Mouse (Mus musculus) ZHBTc4 (cell line): Measurements from ENCODE around the gene Ccdc154.
A peak's percentile ranks its signal among the peaks of the same experiment; 100 is the strongest.
"Not testable (repeated sequence)": the region's sequence is repeated elsewhere in the genome, so short reads cannot be mapped to it uniquely, and the experiment has no call there.

Experiments
- DNase-seq: peaks from one replicate; pipeline ENCODE4 v3.0.0-alpha.2; 2011; ENCODE audit warnings: low read depth, low spot score

Gene Ccdc154

GRCm38 (mm10) chr17:25162161-25162560, at the start of gene Ccdc154:
TSS of gene Ccdc154 (plus strand) at chr17:25162461.
- DNase-seq: no peak

GRCm38 (mm10) chr17:25114908-25115645, 47.2 kb upstream of the Ccdc154 start:
- no peak for DNase-seq

- peak; percentile 94 for DNase-seq
Measured at GRCm38 (mm10) chr17:25115664-25116432, 46.4 kb upstream of the Ccdc154 start, which contains the start of gene Telo2. TSS of gene Telo2 (minus strand) at chr17:25115967.

- DNase-seq: peak; percentile 85
Measured at GRCm38 (mm10) chr17:25117263-25117662, 45.0 kb upstream of the Ccdc154 start.

- DNase-seq: no peak
Measured at GRCm38 (mm10) chr17:25120406-25120805, 41.9 kb upstream of the Ccdc154 start, which contains the start of gene Ptx4. TSS of gene Ptx4 (plus strand) at chr17:25120760.

- peak; percentile 56 for DNase-seq
Measured at GRCm38 (mm10) chr17:25123979-25124378, 38.3 kb upstream of the Ccdc154 start.

- DNase-seq: not testable (repeated sequence)
Measured at GRCm38 (mm10) chr17:25125442-25126060, 36.7 kb upstream of the Ccdc154 start.

GRCm38 (mm10) chr17:25127079-25127478, 35.2 kb upstream of the Ccdc154 start:
- peak; percentile 83 for DNase-seq

- no peak for DNase-seq
Measured at GRCm38 (mm10) chr17:25127681-25128080, 34.6 kb upstream of the Ccdc154 start.

GRCm38 (mm10) chr17:25130060-25130459, 32.2 kb upstream of the Ccdc154 start:
- no peak for DNase-seq

GRCm38 (mm10) chr17:25133275-25133698, 29.0 kb upstream of the Ccdc154 start, which contains the start of gene Clcn7:
TSS of gene Clcn7 (plus strand) at chr17:25133391.
- DNase-seq: peak; percentile 95

- no peak for DNase-seq
Measured at GRCm38 (mm10) chr17:25135622-25136021, 26.6 kb upstream of the Ccdc154 start.

- DNase-seq: no peak
Measured at GRCm38 (mm10) chr17:25138803-25139202, 23.5 kb upstream of the Ccdc154 start.

- DNase-seq: peak; percentile 72
Measured at GRCm38 (mm10) chr17:25139960-25140359, 22.3 kb upstream of the Ccdc154 start.

GRCm38 (mm10) chr17:25163387-25163786, 1.1 kb downstream of the Ccdc154 start:
- no peak for DNase-seq

- DNase-seq: no peak
Measured at GRCm38 (mm10) chr17:25164770-25165169, 2.5 kb downstream of the Ccdc154 start.

GRCm38 (mm10) chr17:25165970-25166671, 3.9 kb downstream of the Ccdc154 start:
- DNase-seq: peak; percentile 46

- no peak for DNase-seq
Measured at GRCm38 (mm10) chr17:25169706-25170105, 7.4 kb downstream of the Ccdc154 start.

- DNase-seq: no peak
Measured at GRCm38 (mm10) chr17:25172558-25172957, 10.3 kb downstream of the Ccdc154 start.

- DNase-seq: no peak
Measured at GRCm38 (mm10) chr17:25175411-25175810, 13.2 kb downstream of the Ccdc154 start, which contains the start of gene Gm38655. TSS of gene Gm38655 (minus strand) at chr17:25175471.

- DNase-seq: no peak
Measured at GRCm38 (mm10) chr17:25183232-25183631, 21.0 kb downstream of the Ccdc154 start.
